Mouse (Mus musculus) 3T3-L1 (cell line): ENCODE measurements around the gene Micu2.

ENCODE experiments used
- DNase-seq: peaks from one replicate; pipeline ENCODE4 v3.0.0-alpha.2; 2015; ENCODE audit warnings: low read depth, low spot score

The Micu2 gene

GRCm38 (mm10) chr14:57998526-57999401 lies at the start of gene Micu2:
Gene Micu2, minus strand, starts transcription at chr14:57999262.
- peak; percentile 90 for DNase-seq

- no peak for DNase-seq
These were observed 47.7 kb upstream of the Micu2 start for GRCm38 (mm10) chr14:58046639-58047284.

GRCm38 (mm10) chr14:58036174-58036573 lies 37.1 kb upstream of the Micu2 start:
- DNase-seq = no peak

- DNase-seq = peak; percentile 70
These were observed 35.5 kb upstream of the Micu2 start for GRCm38 (mm10) chr14:58034567-58034966.

- peak; percentile 57 for DNase-seq
These were observed 19.8 kb upstream of the Micu2 start for GRCm38 (mm10) chr14:58018869-58019268.

GRCm38 (mm10) chr14:58003852-58004251 lies 4.8 kb upstream of the Micu2 start:
- no peak for DNase-seq

GRCm38 (mm10) chr14:58002161-58002560 lies 3.1 kb upstream of the Micu2 start:
- DNase-seq = no peak

- DNase-seq = no peak
These were observed 306 bp upstream of the Micu2 start for GRCm38 (mm10) chr14:57999402-57999734.

- DNase-seq = peak; percentile 44
These were observed 1.6 kb downstream of the Micu2 start for GRCm38 (mm10) chr14:57997431-57997830.

GRCm38 (mm10) chr14:57996210-57996609 lies 2.9 kb downstream of the Micu2 start:
- DNase-seq = no peak

- DNase-seq = no peak
These were observed 7.3 kb downstream of the Micu2 start for GRCm38 (mm10) chr14:57991761-57992160.

GRCm38 (mm10) chr14:57989162-57989561 lies 9.9 kb downstream of the Micu2 start:
- no peak for DNase-seq

GRCm38 (mm10) chr14:57985780-57986179 lies 13.3 kb downstream of the Micu2 start:
- no peak for DNase-seq

GRCm38 (mm10) chr14:57982450-57982849 lies 16.6 kb downstream of the Micu2 start:
- no peak for DNase-seq

GRCm38 (mm10) chr14:57981720-57982418 lies 17.2 kb downstream of the Micu2 start:
- DNase-seq = no peak

GRCm38 (mm10) chr14:57980776-57981175 lies 18.3 kb downstream of the Micu2 start:
- DNase-seq = no peak

GRCm38 (mm10) chr14:57980179-57980578 lies 18.9 kb downstream of the Micu2 start:
- peak; percentile 86 for DNase-seq

GRCm38 (mm10) chr14:57978144-57978543 lies 20.9 kb downstream of the Micu2 start:
- no peak for DNase-seq

GRCm38 (mm10) chr14:57975656-57976055 lies 23.4 kb downstream of the Micu2 start:
- DNase-seq = peak; percentile 62

- DNase-seq = peak; percentile 19
These were observed 27.0 kb downstream of the Micu2 start for GRCm38 (mm10) chr14:57971986-57972525.

- DNase-seq = no peak
These were observed 30.2 kb downstream of the Micu2 start for GRCm38 (mm10) chr14:57968873-57969272.
